Comparison of ENCODE assay signal across 8 mouse cellular contexts in genomic region chr11:58168167-58168915, GRCm38 (mm10). TPM values are rescaled to one million over a fixed set of nuclear protein-coding genes. Genes with fewer than 3 reads are reported as not detected.
DNase-seq lines count a peak whose midpoint lies in the region; ATAC-seq and TF ChIP-seq lines count a peak whose summit lies in the region.

Gemin5 (minus strand) TSS chr11:58168539.

- no peaks in the 10 kb centered on the region for H3K9me3 ChIP-seq in embryonic facial prominence, embryonic 15.5 days (replicated peaks)
- H3K9me3 ChIP-seq in kidney, embryonic 14.5 days (ENCODE audit: control insufficient read depth, low read length): no peaks in the 10 kb centered on the region; the same call in 1 of the 2 replicates
- H3K9me3 ChIP-seq in limb, embryonic 15.5 days: no peaks in the 10 kb centered on the region
- no peaks in the 10 kb centered on the region for H3K9me3 ChIP-seq in midbrain, postnatal 0 days (ENCODE audit: low read length)

- ATAC-seq in embryonic facial prominence, embryonic 15.5 days (ENCODE audit: insufficient number of reproducible peaks, low FRiP score, low TSS enrichment, low read depth): peak; percentile 88
- ATAC-seq in kidney, embryonic 14.5 days (ENCODE audit: low FRiP score, low TSS enrichment): peak; percentile 82
- ATAC-seq in limb, embryonic 15.5 days (ENCODE audit: insufficient number of reproducible peaks, low FRiP score, low TSS enrichment, low read depth): peak; percentile 76
- ATAC-seq in midbrain, postnatal 0 days (ENCODE audit: low FRiP score): peak; percentile 87

- H3K4me3 ChIP-seq in bone marrow macrophage, adult 2 months (ENCODE audit: insufficient read depth, low read length): peak within 1 kb of the TSS; percentile 93
- peak within 1 kb of the TSS; percentile 96 for H3K4me3 ChIP-seq in embryonic facial prominence, embryonic 15.5 days (replicated peaks)
- H3K4me3 ChIP-seq in kidney, embryonic 14.5 days (ENCODE audit: low read length): peak within 1 kb of the TSS; percentile 88
- peak within 1 kb of the TSS; percentile 97 for H3K4me3 ChIP-seq in limb, embryonic 15.5 days
- peak within 1 kb of the TSS; percentile 91 for H3K4me3 ChIP-seq in midbrain, postnatal 0 days (ENCODE audit: low read depth, low read length)

- peak within 1 kb of the TSS; percentile 78 for H3K4me2 ChIP-seq in embryonic facial prominence, embryonic 15.5 days (replicated peaks)
- peak within 1 kb of the TSS; percentile 71 for H3K4me2 ChIP-seq in kidney, embryonic 14.5 days (replicated peaks; ENCODE audit: low read depth, low read length)
- peak within 1 kb of the TSS; percentile 76 for H3K4me2 ChIP-seq in limb, embryonic 15.5 days
- H3K4me2 ChIP-seq in midbrain, postnatal 0 days (ENCODE audit: low read depth, low read length, poor library complexity, severe bottlenecking): peak within 1 kb of the TSS; percentile 75

- WGBS in embryonic facial prominence, embryonic 15.5 days: under 1% methylated on average over 71 of the region's 71 CpGs
- WGBS in kidney, embryonic 14.5 days: 1% methylated on average over 70 of the region's 71 CpGs
- WGBS in limb, embryonic 15.5 days: 1% methylated on average over 62 of the region's 71 CpGs
- WGBS in midbrain, postnatal 0 days: 1% methylated on average over 70 of the region's 71 CpGs

- H3K9ac ChIP-seq in embryonic facial prominence, embryonic 15.5 days: peak within 1 kb of the TSS; percentile 92
- H3K9ac ChIP-seq in kidney, embryonic 14.5 days (ENCODE audit: low read depth, low read length): peak within 1 kb of the TSS; percentile 88
- H3K9ac ChIP-seq in limb, embryonic 15.5 days: peak within 1 kb of the TSS; percentile 82
- peak within 1 kb of the TSS; percentile 65 for H3K9ac ChIP-seq in midbrain, postnatal 0 days (replicated peaks; ENCODE audit: low read length, poor library complexity, severe bottlenecking)

- H3K27ac ChIP-seq in bone marrow macrophage, adult 2 months (ENCODE audit: insufficient read depth, low read depth, low read length): peak within 1 kb of the TSS; percentile 50
- peak within 1 kb of the TSS; percentile 75 for H3K27ac ChIP-seq in embryonic facial prominence, embryonic 15.5 days (replicated peaks)
- peak within 1 kb of the TSS; percentile 65 for H3K27ac ChIP-seq in kidney, embryonic 14.5 days (ENCODE audit: low read depth, low read length)
- peak within 1 kb of the TSS; percentile 72 for H3K27ac ChIP-seq in limb, embryonic 15.5 days
- H3K27ac ChIP-seq in midbrain, postnatal 0 days (ENCODE audit: low read depth, low read length): peak within 1 kb of the TSS; percentile 51; the same call in 1 of the 2 replicates

- TF ChIP-seq POLR2A in bone marrow macrophage, adult 2 months (IDR thresholded peaks at IDR 0.05; ENCODE audit: borderline replicate concordance, low read depth, low read length): no peak

- peak; percentile 89 to 90 for DNase-seq in B cell, adult 2 months
- peak; percentile 56 to 79 for DNase-seq in heart, adult 9 months (ENCODE audit: low spot score in 2 of 2)
- DNase-seq in midbrain, postnatal 0 days (ENCODE audit: low spot score): peak; percentile 90
- peak; percentile 85 to 88 for DNase-seq in spleen, postnatal 10 days (ENCODE audit: low spot score in 2 of 2)

- no peaks in the 10 kb centered on the region for H3K27me3 ChIP-seq in embryonic facial prominence, embryonic 15.5 days
- H3K27me3 ChIP-seq in kidney, embryonic 14.5 days (ENCODE audit: control insufficient read depth, insufficient read depth, low read length): no peaks in the 10 kb centered on the region
- H3K27me3 ChIP-seq in limb, embryonic 15.5 days: no peaks in the 10 kb centered on the region
- H3K27me3 ChIP-seq in midbrain, postnatal 0 days (ENCODE audit: insufficient read depth, low read length): no peaks in the 10 kb centered on the region

- no peak for TF ChIP-seq CTCF in bone marrow macrophage, adult 2 months (IDR thresholded peaks at IDR 0.05; ENCODE audit: low read depth, low read length)
- peak; percentile 46 for TF ChIP-seq CTCF in midbrain, postnatal 0 days (IDR thresholded peaks at IDR 0.05)

- peaks cover 7% of the 10 kb centered on the region for H3K4me1 ChIP-seq in bone marrow macrophage, adult 2 months (ENCODE audit: control insufficient read depth, insufficient read depth, low read length)
- H3K4me1 ChIP-seq in embryonic facial prominence, embryonic 15.5 days: peaks cover 19% of the 10 kb centered on the region
- H3K4me1 ChIP-seq in kidney, embryonic 14.5 days (ENCODE audit: control insufficient read depth, insufficient read depth, low read length): peaks cover 11% of the 10 kb centered on the region
- H3K4me1 ChIP-seq in limb, embryonic 15.5 days: peaks cover 21% of the 10 kb centered on the region
- H3K4me1 ChIP-seq in midbrain, postnatal 0 days (ENCODE audit: insufficient read depth, low read length): no peaks in the 10 kb centered on the region

- peaks cover 35% of the 10 kb centered on the region for H3K36me3 ChIP-seq in embryonic facial prominence, embryonic 15.5 days
- peaks cover 27% of the 10 kb centered on the region for H3K36me3 ChIP-seq in kidney, embryonic 14.5 days (ENCODE audit: control insufficient read depth, insufficient read depth, low read length)
- peaks cover 35% of the 10 kb centered on the region for H3K36me3 ChIP-seq in limb, embryonic 15.5 days
- H3K36me3 ChIP-seq in midbrain, postnatal 0 days (ENCODE audit: insufficient read depth, low read length): peaks cover 13% of the 10 kb centered on the region; the same call in 1 of the 2 replicates

RNA-seq across cellular contexts. Expression of gene Gemin5, which starts in this region (rescaled TPM):
- 3.4 and 4.1 TPM in 2 replicates for polyA plus RNA-seq in bone marrow macrophage, adult 2 months (2012; ENCODE audit: insufficient read depth, insufficient read length, missing spikeins)
- polyA plus RNA-seq in embryonic facial prominence, embryonic 15.5 days (2015; fragmentation: Nextera tagmentation; extraction: Ambion mirVana): 16.1 and 16.6 TPM in 2 replicates
- polyA plus RNA-seq in kidney, embryonic 14.5 days (2014; fragmentation: Nextera tagmentation; extraction: Ambion mirVana): 27.1 and 35.7 TPM in 2 replicates
- 14.7 and 17.4 TPM in 2 replicates for polyA plus RNA-seq in limb, embryonic 15.5 days (2015; fragmentation: Nextera tagmentation; extraction: Ambion mirVana)
- 19.2 and 24.0 TPM in 2 replicates for total RNA-seq in midbrain, postnatal 0 days (2014; rRNA removed)
- polyA plus RNA-seq in midbrain, postnatal 0 days (2015; fragmentation: Nextera tagmentation; extraction: Ambion mirVana): 8.1 and 9.9 TPM in 2 replicates

Comparison
In these comparisons a context has a peak if more than half of its experiments do, and no peak if none do; other contexts are left out.
1. Peak in every context shown above with its lines: DNase-seq, ATAC-seq, H3K4me3 ChIP-seq and H3K27ac ChIP-seq.